Mouse (Mus musculus) bone marrow, adult 2 months (tissue): ENCODE measurements around the gene Cdkn1a. TPM values are rescaled to one million over a fixed set of nuclear protein-coding genes. Genes with fewer than 3 reads are reported as not detected.
A peak's percentile ranks its signal among the peaks of the same experiment; 100 is the strongest.

Experiments
- H3K27ac ChIP-seq: fragments of 200-500 bp; 2 replicates; pipeline ENCODE4 v1.5.1; 2012; ENCODE audit warnings: low read depth, mild to moderate bottlenecking, control low read depth, inconsistent platforms, low read length; ENCODE audit not compliant: control insufficient read depth, poor library complexity, insufficient read depth
- H3K4me1 ChIP-seq: fragments of 200-500 bp; 2 replicates; pipeline ENCODE4 v1.6.1; 2011; ENCODE audit warnings: low read length; ENCODE audit not compliant: control insufficient read depth, insufficient read depth
- H3K4me3 ChIP-seq: fragments of 200-500 bp; replicated peaks from 2 replicates; pipeline ENCODE3; 2011; ENCODE audit warnings: mild to moderate bottlenecking, low read depth, low read length, control low read depth; ENCODE audit not compliant: control insufficient read depth
- CTCF ChIP-seq: fragments of 200-500 bp; IDR thresholded peaks from 2 replicates; pipeline ENCODE4 v1.5.1; 2011; ENCODE audit warnings: low read length, control low read depth; ENCODE audit not compliant: control insufficient read depth, insufficient read depth
- POLR2A ChIP-seq: fragments of 200-500 bp; IDR thresholded peaks from 2 replicates; pipeline ENCODE4 v1.6.1; 2011; ENCODE audit warnings: low read depth, mild to moderate bottlenecking, control low read depth, low read length, borderline replicate concordance; ENCODE audit not compliant: control insufficient read depth
- WGBS: fragments of 180-500 bp; shearing (Covaris S2); methylation state at CpG from one replicate; pipeline ENCODE4 v1.1.7; 2018; 5-methylcytosine and 5-hydroxymethylcytosine counted together
- polyA plus RNA-seq: library from polyadenylated mRNA; stranded (reverse); fragments of >200 nt; gene quantifications from 2 replicates; pipeline ENCODE4 v1.2.4, GENCODE M21; 2011; ENCODE audit warnings: low replicate concordance; ENCODE audit not compliant: missing spikeins, insufficient read depth, insufficient read length

The Cdkn1a gene
- polyA plus RNA-seq, 1 experiment = 27.7 TPM

DNA sequence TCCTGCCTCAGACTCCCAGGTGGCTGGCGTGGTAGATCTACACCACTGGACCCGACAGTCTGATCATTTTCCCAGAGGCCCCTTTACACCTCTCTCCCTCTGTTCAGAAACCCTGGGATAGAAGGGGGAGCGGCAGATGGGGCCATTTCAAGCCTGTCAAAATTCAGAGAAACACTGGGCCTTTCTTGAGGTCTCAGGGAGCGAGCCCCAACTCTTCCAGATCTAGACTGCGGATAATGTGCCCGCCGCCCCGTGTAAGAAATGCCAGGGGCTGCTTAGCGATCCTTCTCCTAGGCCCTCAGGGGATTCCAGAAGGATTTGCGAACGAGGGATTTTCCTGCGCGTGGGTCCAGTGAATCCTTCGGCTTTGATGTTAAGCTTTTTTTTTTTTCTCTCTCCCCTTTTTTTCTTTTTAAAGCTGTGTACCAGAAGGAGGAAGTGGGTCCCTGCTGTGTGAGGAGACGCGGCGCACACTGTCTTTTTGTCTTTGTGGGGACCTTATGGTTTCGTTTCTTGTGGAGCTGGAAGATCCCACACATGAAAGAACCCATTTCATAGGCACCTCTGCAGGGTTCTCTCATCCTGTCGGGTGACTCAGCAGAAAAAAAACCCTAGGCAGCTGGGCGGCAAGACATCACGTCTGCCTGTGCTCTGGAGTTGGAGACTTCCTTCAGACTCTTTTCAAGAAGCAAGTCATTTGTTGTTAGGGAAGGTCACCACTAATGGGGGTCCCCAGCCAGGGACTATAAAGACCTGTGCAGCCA is 9.0 kb upstream of the Cdkn1a start:
- Histone ChIP-seq H3K4me1 (peaks cover 5% of the 10 kb centered on the region; the same call in 1 of the 2 replicates), H3K27ac (peak overlapping the region; percentile 36), H3K4me3 (no peak overlapping the region)
- TF ChIP-seq CTCF (no peak), POLR2A (no peak)
- WGBS = 9% methylated on average over 21 of the region's 21 CpGs

DNA sequence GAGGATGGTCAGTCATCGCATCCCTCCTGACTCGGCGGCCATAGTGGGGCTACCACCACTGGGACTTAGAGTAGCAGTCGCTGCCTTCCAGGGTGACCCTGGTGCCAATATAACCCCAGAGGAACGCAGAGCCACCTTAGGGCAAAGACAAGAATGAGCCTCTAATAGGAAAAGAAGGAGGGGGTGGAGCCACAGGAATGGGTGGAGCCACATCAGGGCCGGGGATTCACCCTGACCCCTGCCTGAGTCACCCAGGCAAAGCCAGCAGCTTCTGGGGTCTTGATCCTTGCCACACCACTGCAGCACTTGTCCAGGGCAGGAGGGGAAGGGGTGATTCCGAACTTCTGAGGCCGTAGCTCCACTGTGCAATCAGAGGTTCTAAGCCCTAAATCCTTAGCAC is 7.2 kb upstream of the Cdkn1a start:
- Histone ChIP-seq H3K4me3 (no peak overlapping the region), H3K27ac (no peak overlapping the region), H3K4me1 (peaks cover 5% of the 10 kb centered on the region; the same call in 1 of the 2 replicates)
- 87% methylated on average over 8 of the region's 8 CpGs for WGBS
- TF ChIP-seq CTCF (no peak), POLR2A (no peak)

DNA sequence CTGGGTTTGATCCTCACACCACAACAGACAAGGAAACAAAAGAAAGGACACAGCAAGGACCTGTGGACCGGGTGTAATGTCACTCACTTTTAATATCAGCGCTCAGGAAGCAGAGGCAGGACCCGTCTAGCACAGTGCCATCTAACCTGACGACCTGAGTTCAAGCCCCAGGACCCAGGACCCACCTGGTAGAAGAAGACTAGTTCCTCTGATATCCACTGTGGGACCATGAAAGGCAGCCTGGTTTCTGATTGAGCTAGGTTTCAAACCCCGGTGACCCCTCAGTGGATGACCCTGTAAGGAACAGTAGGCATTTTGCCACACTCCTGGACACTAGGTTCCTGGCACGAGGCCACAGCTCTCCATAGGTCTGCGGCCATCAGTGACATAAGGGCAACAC is 6.1 kb upstream of the Cdkn1a start:
- H3K27ac ChIP-seq = no peak overlapping the region
- H3K4me3 ChIP-seq = no peak overlapping the region
- TF ChIP-seq CTCF = no peak
- no peak for TF ChIP-seq POLR2A
- peaks cover 5% of the 10 kb centered on the region; the same call in 1 of the 2 replicates for H3K4me1 ChIP-seq
- 86% methylated on average over 7 of the region's 7 CpGs for WGBS

DNA sequence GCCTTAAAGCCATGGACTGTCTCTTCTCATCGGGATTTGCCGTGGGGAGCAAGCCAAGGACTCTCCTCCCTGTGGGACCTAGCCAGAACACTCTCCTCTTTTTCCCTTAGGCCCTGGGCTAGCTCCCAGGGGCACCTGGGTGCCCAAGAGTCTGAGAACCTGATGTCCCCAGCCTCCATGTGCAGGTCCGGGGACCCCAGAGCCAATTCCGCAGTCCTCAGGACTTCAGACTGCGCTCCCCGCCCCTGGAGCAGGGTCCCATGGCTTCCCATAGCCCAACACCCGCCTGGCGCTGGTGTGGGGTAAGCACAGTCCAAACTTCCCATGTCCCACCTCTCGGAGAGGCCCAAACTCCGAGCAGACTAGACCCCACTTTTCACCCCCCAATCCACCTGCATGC is 5.5 kb upstream of the Cdkn1a start:
- TF ChIP-seq CTCF (no peak), POLR2A (no peak)
- H3K27ac ChIP-seq = no peak overlapping the region
- WGBS = 91% methylated on average over 10 of the region's 10 CpGs
- no peak overlapping the region for H3K4me3 ChIP-seq
- H3K4me1 ChIP-seq = peaks cover 5% of the 10 kb centered on the region; the same call in 1 of the 2 replicates

DNA sequence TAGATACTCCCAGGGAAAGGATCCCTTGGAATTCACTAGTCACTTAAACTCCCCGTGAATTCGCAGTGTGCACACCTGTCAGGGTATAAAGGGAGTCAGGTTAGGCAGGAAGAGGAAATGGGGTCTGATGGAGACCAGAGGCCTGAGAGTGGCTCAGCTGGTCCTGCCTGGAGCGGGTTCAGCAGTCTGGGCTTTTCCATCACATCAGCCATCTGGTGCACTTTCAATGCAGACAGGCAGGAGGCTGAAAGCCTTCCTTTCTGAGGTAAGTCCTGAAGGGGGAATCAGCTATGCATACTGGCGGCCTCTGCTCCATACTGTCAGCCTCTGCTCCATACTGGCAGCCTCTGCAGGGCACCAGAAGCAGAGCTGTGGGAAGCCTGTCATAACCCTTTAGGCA is 3.9 kb upstream of the Cdkn1a start:
- 71% methylated on average over 4 of the region's 4 CpGs for WGBS
- H3K4me1 ChIP-seq = no peaks in the 10 kb centered on the region
- H3K4me3 ChIP-seq = no peak overlapping the region
- TF ChIP-seq POLR2A = no peak
- TF ChIP-seq CTCF = no peak
- H3K27ac ChIP-seq = no peak overlapping the region

DNA sequence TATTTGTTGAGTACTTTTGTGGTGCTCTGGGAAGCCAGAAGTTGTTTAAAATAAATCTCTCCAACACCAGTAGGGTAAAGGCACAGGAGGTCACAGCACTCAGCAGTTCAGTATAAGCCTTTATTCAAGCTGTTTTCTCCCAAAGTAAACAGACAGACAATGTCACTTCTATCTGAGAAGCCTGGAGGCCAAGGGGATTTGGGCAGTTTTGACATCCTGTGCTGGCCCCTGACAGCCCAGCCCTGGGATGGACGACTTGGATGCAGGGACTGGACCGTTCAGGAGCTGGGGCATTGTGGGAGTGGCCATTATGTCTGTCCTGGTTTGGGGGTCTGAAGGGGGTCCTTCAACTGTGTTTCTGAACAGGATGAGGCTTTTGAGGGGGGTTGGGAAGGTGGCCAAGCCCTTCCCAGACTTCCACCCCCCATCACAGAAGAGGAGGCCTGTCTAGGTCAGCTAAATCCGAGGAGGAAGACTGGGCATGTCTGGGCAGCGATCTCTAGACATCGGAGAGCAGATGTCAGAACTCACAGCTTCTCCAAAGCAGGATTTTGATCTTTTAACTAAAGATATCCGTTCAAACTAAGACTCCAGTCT is 670 bp downstream of the Cdkn1a start:
- H3K4me1 ChIP-seq = peaks cover 3% of the 10 kb centered on the region; the same call in 1 of the 2 replicates
- TF ChIP-seq POLR2A = no peak
- TF ChIP-seq CTCF = no peak
- H3K4me3 ChIP-seq = no peak overlapping the region
- no peak overlapping the region for H3K27ac ChIP-seq
- WGBS = 75% methylated on average over 6 of the region's 6 CpGs

DNA sequence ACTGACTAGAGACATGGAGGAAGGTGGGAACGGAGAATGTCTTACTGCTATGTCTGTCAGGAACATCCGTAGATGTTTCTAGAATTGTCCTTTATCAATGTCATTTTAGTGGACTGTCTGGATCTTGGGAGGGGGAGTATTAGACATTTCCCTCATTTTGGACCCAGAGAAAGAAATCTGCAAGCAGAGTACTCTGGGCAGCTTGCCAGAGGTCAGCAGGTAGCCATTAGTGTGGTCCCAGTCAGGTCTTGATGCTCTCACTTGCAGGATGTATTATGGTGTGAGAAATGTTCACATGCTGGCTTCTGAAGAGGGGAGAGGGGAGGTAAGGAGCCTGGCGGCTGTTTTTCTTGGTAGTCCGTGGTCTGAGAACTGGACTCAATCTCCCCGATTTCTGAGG is 1.7 kb downstream of the Cdkn1a start:
- WGBS = 70% methylated on average over 5 of the region's 5 CpGs
- Histone ChIP-seq H3K4me1 (peaks cover 3% of the 10 kb centered on the region; the same call in 1 of the 2 replicates), H3K4me3 (no peak overlapping the region), H3K27ac (no peak overlapping the region)
- TF ChIP-seq CTCF (no peak), POLR2A (no peak)

DNA sequence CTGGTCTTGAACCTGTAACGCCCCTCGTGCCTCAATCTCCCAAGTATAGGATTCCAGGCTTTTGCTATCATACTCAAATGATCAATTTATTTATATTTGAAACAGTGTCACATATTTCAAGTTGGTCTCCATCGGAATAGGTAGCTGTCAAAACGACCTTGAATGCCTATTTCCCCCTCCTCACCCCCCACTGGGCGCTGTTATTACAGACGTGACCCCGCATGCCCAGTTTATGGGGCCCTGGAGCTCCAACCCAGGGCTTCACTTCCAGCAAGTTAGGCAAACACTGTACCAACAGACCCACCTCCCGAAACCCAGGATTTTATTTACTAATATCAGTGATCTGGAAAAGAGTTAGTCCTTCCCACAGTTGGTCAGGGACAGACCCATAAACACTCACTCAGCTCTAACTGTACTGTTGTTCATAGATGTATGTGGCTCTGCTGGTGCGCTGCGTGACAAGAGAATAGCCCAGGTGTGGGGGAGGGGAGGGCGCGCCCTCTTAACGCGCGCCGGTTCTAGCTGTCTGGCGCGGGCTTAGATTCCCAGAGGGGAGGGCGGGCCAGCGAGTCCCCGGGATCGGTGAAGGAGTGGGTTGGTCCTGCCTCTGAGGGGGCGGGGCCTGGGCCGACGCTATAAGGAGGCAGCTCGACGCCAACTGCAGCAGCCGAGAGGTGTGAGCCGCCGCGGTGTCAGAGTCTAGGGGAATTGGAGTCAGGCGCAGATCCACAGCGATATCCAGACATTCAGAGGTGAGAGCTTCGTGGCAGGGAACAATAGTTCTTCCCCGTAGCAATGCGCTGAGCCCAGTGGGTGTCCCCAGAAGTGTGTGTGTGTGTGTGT is 2.6 kb downstream of the Cdkn1a start:
- TF ChIP-seq CTCF (no peak), POLR2A (peak; percentile 95)
- H3K4me1 ChIP-seq = peaks cover 3% of the 10 kb centered on the region; the same call in 1 of the 2 replicates

More for the DNA sequence above, 2.6 kb downstream of the Cdkn1a start:
- 14% methylated on average over 36 of the region's 36 CpGs for WGBS
- H3K27ac ChIP-seq = no peak overlapping the region
- peak overlapping the region; percentile 79 for H3K4me3 ChIP-seq
